Mouse (Mus musculus) kidney, adult 11 months (tissue): ENCODE measurements at regions not wholly inside any gene's neighbourhood (a gene's known extent, or its start where the extent isn't known, plus 50 kb on each side); places are given as distances from the start of the nearest gene placed in this dataset.
A peak's percentile ranks its signal among the peaks of the same experiment; 100 is the strongest.

Source experiments
- DNase-seq: peaks from one replicate; pipeline ENCODE4 v3.0.0; 2022

- DNase-seq: no peak
Measured at GRCm38 (mm10) chr13:60237091-60237490, 59.9 kb upstream of the Gas1 start.

GRCm38 (mm10) chr13:60242447-60243109 is 65.4 kb upstream of the Gas1 start:
- no peak for DNase-seq

GRCm38 (mm10) chr13:60243110-60243481 is 65.9 kb upstream of the Gas1 start:
- no peak for DNase-seq

GRCm38 (mm10) chr13:60255162-60255561 is 78.0 kb upstream of the Gas1 start:
- no peak for DNase-seq

- no peak for DNase-seq
Measured at GRCm38 (mm10) chr13:60255715-60256114, 78.5 kb upstream of the Gas1 start.

- no peak for DNase-seq
Measured at GRCm38 (mm10) chr13:60256997-60257396, 79.8 kb upstream of the Gas1 start.

- DNase-seq: peak; percentile 39
Measured at GRCm38 (mm10) chr13:60257878-60258277, 80.7 kb upstream of the Gas1 start.

- DNase-seq: no peak
Measured at GRCm38 (mm10) chr13:60262449-60263028, 85.4 kb upstream of the Gas1 start.

GRCm38 (mm10) chr13:60264504-60264903 is 87.3 kb upstream of the Gas1 start:
- DNase-seq: no peak

- DNase-seq: peak; percentile 68
Measured at GRCm38 (mm10) chr13:60267557-60267956, 90.4 kb upstream of the Gas1 start.

GRCm38 (mm10) chr13:60268256-60268655 is 91.1 kb upstream of the Gas1 start:
- no peak for DNase-seq

- peak; percentile 59 for DNase-seq
Measured at GRCm38 (mm10) chr13:60269406-60269841, 92.3 kb upstream of the Gas1 start.

- no peak for DNase-seq
Measured at GRCm38 (mm10) chr13:60270526-60270925, 93.4 kb upstream of the Gas1 start.

GRCm38 (mm10) chr13:60273331-60273730 is 96.2 kb upstream of the Gas1 start:
- DNase-seq: no peak

GRCm38 (mm10) chr13:60282543-60283251 is 105.5 kb upstream of the Gas1 start:
- no peak for DNase-seq

- DNase-seq: no peak
Measured at GRCm38 (mm10) chr13:60286525-60287224, 109.5 kb upstream of the Gas1 start.

- DNase-seq: no peak
Measured at GRCm38 (mm10) chr13:60289650-60290049, 112.5 kb upstream of the Gas1 start.

GRCm38 (mm10) chr13:60290820-60291219 is 113.7 kb upstream of the Gas1 start:
- DNase-seq: no peak

- DNase-seq: no peak
Measured at GRCm38 (mm10) chr13:60291344-60291743, 114.2 kb upstream of the Gas1 start.

- DNase-seq: no peak
Measured at GRCm38 (mm10) chr13:60296201-60296895, 119.2 kb upstream of the Gas1 start.

GRCm38 (mm10) chr13:60296896-60297275 is 119.7 kb upstream of the Gas1 start:
- no peak for DNase-seq

- DNase-seq: no peak
Measured at GRCm38 (mm10) chr13:60298575-60298974, 121.4 kb upstream of the Gas1 start.

GRCm38 (mm10) chr13:60299076-60299475 is 121.9 kb upstream of the Gas1 start:
- DNase-seq: no peak
